Mouse (Mus musculus) neural tube, embryonic 14.5 days (tissue): ENCODE results near the gene Asic2. TPM values are rescaled to one million over a fixed set of nuclear protein-coding genes. Genes with fewer than 3 reads are reported as not detected.

Experiments used
- ATAC-seq: fragments of 200-750 bp; cut with Nextera tagmentation; 2 replicates; pipeline ENCODE4 v1.8.0; 2017; ENCODE audit warnings: low read depth, mild to moderate bottlenecking, moderate TSS enrichment, moderate library complexity
- H3K27ac ChIP-seq: fragments of 300-500 bp; sonication (generic); 2 replicates; pipeline ENCODE4 v1.5.1; 2014; ENCODE audit warnings: low read depth, mild to moderate bottlenecking, control low read depth, low read length, moderate library complexity, mixed read lengths
- H3K27me3 ChIP-seq: fragments of 300-500 bp; sonication (generic); 2 replicates; pipeline ENCODE4 v1.6.1; 2014; ENCODE audit warnings: low read length; ENCODE audit not compliant: control insufficient read depth, insufficient read depth
- H3K36me3 ChIP-seq: fragments of 300-500 bp; sonication (generic); 2 replicates; pipeline ENCODE4 v1.6.1; 2014; ENCODE audit warnings: low read length, mixed read lengths; ENCODE audit not compliant: control insufficient read depth, insufficient read depth
- H3K4me1 ChIP-seq: fragments of 300-500 bp; sonication (generic); 2 replicates; pipeline ENCODE4 v1.6.1; 2014; ENCODE audit warnings: low read length; ENCODE audit not compliant: control insufficient read depth, insufficient read depth
- H3K4me2 ChIP-seq: fragments of 300-500 bp; sonication (generic); 2 replicates; pipeline ENCODE4 v1.6.1; 2014; ENCODE audit warnings: mild to moderate bottlenecking, low read depth, low read length, control low read depth
- H3K4me3 ChIP-seq: fragments of 300-500 bp; sonication (generic); 2 replicates; pipeline ENCODE4 v1.5.1; 2014; ENCODE audit warnings: low read depth, low read length, control low read depth, mixed read lengths
- H3K9ac ChIP-seq: fragments of 300-500 bp; sonication (generic); replicated peaks from 2 replicates; pipeline ENCODE4 v1.6.1; 2014; ENCODE audit warnings: low read depth, mild to moderate bottlenecking, control low read depth, low read length, mixed read lengths
- H3K9me3 ChIP-seq: fragments of 300-500 bp; sonication (generic); 2 replicates; pipeline ENCODE4 v1.6.1; 2016; ENCODE audit warnings: low read length; ENCODE audit not compliant: control insufficient read depth
- WGBS: fragments of 180-500 bp; shearing (Covaris S2); extraction: QIAGEN DNeasy Blood & Tissue Kit; methylation state at CpG from one replicate; pipeline ENCODE4 v1.1.7; 2014; 5-methylcytosine and 5-hydroxymethylcytosine counted together
- polyA plus RNA-seq: library from polyadenylated mRNA; unstranded; fragments of >200 nt; fragmentation: Nextera tagmentation; extraction: Ambion mirVana; gene quantifications from 2 replicates; pipeline ENCODE4 v1.2.1, GENCODE M21; 2014

Asic2 gene
- polyA plus RNA-seq, 1 experiment from 2014 or later: 16.2 TPM

DNA sequence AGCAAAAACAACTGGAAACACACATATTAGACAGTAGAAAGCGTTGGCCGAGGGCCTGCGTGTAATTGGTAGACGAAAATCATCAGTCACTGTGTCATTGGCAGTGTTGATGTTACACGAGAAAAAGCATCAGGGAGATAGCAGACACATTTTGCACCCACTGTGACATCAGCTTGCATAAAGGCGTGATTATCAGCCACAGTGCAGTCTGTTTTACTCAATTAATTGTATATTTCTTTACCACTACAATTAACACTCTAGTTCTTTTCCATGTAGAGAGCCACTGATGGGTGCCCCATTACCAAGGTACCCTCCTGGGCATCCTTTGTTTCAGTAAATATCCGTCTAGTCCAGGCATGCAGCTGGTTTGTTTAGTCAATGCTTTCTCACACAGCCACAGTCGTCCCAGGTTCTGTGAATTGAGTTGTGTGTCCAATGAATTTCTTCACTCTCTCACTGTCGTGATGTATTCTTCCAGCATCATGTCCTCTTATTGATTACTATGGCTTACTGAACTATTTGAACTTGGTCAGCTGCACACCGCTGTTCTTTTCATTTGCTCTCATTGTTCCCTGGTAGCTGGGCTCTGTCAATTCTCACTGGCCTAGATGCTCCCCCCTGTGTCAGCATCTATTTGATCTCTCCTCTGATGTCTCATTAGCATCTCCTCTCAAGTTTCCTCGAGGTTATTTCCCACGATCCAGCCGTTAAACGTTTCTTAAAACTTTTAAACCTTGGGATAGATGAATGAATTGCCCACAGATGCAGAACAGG is 466.6 kb downstream of the Asic2 start:
- no peak overlapping the region for H3K4me3 ChIP-seq
- 17% methylated on average over 14 of the region's 14 CpGs for WGBS
- 0 out of 2 replicates have a peak, but pooled peaks cover 4% of the 10 kb centered on the region for H3K4me1 ChIP-seq
- H3K36me3 ChIP-seq: no peaks in the 10 kb centered on the region
- no peaks in the 10 kb centered on the region for H3K27me3 ChIP-seq
- no peaks in the 10 kb centered on the region for H3K9me3 ChIP-seq
- no peak overlapping the region; the same call in 1 of the 2 replicates for H3K4me2 ChIP-seq
- no peak for ATAC-seq
- no peak overlapping the region for H3K27ac ChIP-seq
- no peak overlapping the region for H3K9ac ChIP-seq

DNA sequence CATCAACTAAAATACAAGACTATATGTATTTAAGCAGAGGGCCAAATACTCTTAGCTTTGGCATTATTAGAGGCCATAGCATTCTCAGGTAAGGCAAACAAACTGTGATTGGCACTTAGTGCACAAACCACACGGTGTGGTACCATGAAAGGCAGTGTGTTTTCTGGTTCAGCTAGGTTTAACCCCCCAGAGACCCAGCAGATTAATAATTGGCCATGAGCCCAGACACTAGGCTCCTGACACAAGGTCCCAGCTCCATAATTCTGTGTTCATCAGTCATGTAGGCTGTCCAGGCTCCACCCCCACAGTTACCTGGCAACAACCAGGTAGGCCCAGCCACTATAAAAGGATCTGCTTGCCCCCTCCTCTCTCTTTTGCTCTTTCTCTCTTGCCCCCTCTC is 469.3 kb downstream of the Asic2 start:
- H3K4me3 ChIP-seq: no peak overlapping the region
- H3K36me3 ChIP-seq: no peaks in the 10 kb centered on the region
- no peak overlapping the region for H3K27ac ChIP-seq
- WGBS: 52% methylated on average over 1 of the region's 1 CpGs
- no peaks in the 10 kb centered on the region for H3K27me3 ChIP-seq
- H3K9me3 ChIP-seq: no peaks in the 10 kb centered on the region
- no peak overlapping the region for H3K4me2 ChIP-seq
- no peak for ATAC-seq
- 0 out of 2 replicates have a peak, but pooled peaks cover 4% of the 10 kb centered on the region for H3K4me1 ChIP-seq
- no peak overlapping the region for H3K9ac ChIP-seq

DNA sequence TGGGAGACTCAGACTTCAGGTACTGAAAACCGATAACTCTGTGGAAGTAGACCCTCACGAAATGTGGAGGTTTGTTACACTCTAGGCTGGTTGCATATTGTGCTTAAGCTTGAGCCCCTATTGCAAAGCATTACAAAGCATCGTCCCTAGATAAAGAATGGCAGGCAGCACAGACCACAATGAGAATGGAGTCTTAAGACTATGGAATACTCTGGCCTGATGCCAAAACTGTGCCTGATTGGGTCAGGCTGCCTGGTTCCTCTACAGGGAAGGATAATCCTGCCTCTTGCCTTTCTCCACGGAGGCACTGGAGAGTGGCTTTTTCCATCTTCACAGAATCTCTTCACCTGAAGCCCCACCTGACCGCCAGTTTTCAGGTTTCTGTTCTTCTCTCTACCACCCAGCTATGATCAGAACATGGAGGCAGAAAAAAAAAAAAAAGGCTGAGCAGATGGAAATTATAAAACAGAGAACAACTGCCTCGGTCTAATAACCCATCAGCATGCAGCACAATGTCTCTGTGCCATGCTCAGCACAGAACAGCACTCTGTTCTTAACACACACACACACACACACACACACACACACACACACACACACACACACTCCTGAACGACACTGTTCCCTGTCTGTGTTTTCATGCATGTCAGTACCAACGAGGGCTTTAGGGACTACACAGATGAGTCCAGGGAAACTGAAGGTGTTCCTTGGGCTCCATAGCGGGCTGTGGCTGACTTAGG is 470.4 kb downstream of the Asic2 start:
- Histone ChIP-seq H3K9me3 (no peaks in the 10 kb centered on the region), H3K4me3 (no peak overlapping the region), H3K4me1 (0 out of 2 replicates have a peak, but pooled peaks cover 4% of the 10 kb centered on the region), H3K27me3 (no peaks in the 10 kb centered on the region), H3K4me2 (no peak overlapping the region), H3K36me3 (no peaks in the 10 kb centered on the region), H3K27ac (no peak overlapping the region), H3K9ac (no peak overlapping the region)
- ATAC-seq: 0 out of 2 replicates have a peak, but pooled peaks have one; percentile 49
- 50% methylated on average over 9 of the region's 9 CpGs for WGBS

DNA sequence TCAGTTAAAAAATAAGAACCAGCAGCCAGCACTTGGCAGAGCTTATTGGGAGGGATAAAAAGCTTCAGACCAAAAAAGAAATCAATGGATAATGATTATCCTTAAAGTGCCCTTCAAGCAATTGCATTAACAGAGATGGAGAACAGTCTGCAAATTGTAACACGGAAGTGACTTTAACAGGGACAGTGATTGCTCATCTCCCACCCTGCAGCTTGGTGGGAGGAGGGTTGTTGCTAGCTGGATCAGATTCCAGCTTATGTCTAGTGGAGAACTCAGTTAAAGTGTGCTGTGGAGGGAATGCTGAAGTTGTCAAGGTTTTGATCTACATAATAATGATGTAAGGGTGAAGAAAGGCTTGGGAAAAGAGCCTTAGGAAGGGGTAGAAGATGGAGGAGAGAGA is 471.8 kb downstream of the Asic2 start:
- Histone ChIP-seq H3K4me1 (0 out of 2 replicates have a peak, but pooled peaks cover under 1% of the 10 kb centered on the region), H3K9ac (no peak overlapping the region), H3K9me3 (no peaks in the 10 kb centered on the region), H3K4me2 (no peak overlapping the region), H3K27ac (no peak overlapping the region), H3K27me3 (no peaks in the 10 kb centered on the region), H3K4me3 (no peak overlapping the region), H3K36me3 (no peaks in the 10 kb centered on the region)
- no peak for ATAC-seq
- WGBS: 39% methylated on average over 1 of the region's 1 CpGs

DNA sequence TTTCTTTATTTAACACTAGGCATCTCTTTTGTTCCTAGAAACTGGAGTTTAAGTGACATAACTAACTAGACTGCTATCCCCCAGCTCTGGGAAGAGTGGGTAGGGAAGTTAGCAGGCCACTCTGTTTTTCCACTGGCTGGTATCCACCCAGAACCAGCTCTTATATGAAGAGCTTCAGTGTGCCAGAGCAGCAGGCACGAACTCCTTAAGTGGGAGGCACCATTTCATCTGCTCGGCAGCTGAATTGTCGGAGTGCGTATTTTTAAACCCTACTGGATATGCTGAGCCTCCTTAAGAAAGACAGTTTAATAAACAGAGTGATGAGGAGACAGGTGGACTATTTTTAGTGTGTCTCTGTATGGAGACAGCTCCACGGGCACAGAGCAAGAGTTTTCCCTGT is 475.9 kb downstream of the Asic2 start:
- Histone ChIP-seq H3K9ac (no peak overlapping the region), H3K4me1 (no peaks in the 10 kb centered on the region), H3K4me3 (no peak overlapping the region), H3K4me2 (no peak overlapping the region), H3K36me3 (no peaks in the 10 kb centered on the region), H3K27me3 (no peaks in the 10 kb centered on the region), H3K27ac (no peak overlapping the region), H3K9me3 (no peaks in the 10 kb centered on the region)
- ATAC-seq: no peak
- WGBS: 85% methylated on average over 5 of the region's 5 CpGs

DNA sequence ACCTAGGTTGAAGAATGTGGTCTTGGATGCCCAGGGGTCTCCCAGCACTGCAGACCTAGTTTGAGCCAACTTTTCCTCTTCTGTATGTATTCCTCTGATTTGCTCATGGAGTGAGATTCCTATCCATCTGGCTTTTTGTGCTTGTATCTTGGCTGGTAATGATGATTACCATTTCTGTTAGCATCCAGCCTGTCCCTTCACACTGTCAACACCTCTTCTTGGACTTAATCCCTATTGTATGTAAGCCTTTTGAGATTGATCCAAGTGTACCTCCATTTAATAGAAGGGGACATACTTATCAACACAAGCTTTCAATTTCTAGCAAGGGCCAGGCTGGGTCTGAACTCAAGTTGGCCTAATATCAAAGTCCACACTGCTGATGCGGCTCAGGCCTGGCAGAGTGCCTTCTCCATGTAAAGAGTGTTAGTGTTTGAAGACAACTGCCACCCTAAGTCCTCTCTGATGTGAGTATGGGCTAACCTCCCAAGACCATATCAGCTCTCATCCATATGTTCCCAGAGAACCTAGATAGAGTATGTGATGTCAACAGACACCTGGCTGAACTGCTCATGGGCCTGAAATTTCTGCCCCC is 479.0 kb downstream of the Asic2 start:
- Histone ChIP-seq H3K27ac (no peak overlapping the region), H3K4me2 (no peak overlapping the region), H3K36me3 (no peaks in the 10 kb centered on the region), H3K9me3 (no peaks in the 10 kb centered on the region), H3K9ac (no peak overlapping the region), H3K4me1 (no peaks in the 10 kb centered on the region), H3K27me3 (no peaks in the 10 kb centered on the region), H3K4me3 (no peak overlapping the region)
- no peak for ATAC-seq
- 88% methylated on average over 1 of the region's 1 CpGs for whole genome bisulfite sequencing

DNA sequence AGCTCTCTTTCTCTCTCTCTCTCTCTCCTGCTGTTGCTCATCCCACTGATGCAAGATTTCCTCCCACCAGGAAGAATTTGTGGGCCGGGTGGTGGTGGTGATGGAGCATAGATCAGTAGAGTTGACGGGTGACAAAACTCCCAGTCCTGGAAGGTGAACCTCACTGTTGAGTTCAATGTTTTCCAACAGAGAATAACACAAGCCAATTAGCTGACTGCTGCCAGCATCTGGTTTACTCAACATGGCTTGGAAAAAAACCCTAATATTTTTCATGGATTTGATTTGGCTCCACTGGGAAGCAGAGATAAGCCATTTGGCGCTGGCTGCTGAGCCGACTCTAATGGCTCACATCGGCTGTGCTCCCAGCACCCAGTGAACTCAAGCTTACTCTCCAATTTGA is 479.6 kb downstream of the Asic2 start:
- no peak overlapping the region for H3K4me3 ChIP-seq
- 82% methylated on average over 5 of the region's 5 CpGs for WGBS
- H3K9me3 ChIP-seq: no peaks in the 10 kb centered on the region
- H3K4me1 ChIP-seq: no peaks in the 10 kb centered on the region
- no peaks in the 10 kb centered on the region for H3K27me3 ChIP-seq
- H3K27ac ChIP-seq: no peak overlapping the region
- no peaks in the 10 kb centered on the region for H3K36me3 ChIP-seq
- H3K9ac ChIP-seq: no peak overlapping the region
- H3K4me2 ChIP-seq: no peak overlapping the region
- no peak for ATAC-seq

DNA sequence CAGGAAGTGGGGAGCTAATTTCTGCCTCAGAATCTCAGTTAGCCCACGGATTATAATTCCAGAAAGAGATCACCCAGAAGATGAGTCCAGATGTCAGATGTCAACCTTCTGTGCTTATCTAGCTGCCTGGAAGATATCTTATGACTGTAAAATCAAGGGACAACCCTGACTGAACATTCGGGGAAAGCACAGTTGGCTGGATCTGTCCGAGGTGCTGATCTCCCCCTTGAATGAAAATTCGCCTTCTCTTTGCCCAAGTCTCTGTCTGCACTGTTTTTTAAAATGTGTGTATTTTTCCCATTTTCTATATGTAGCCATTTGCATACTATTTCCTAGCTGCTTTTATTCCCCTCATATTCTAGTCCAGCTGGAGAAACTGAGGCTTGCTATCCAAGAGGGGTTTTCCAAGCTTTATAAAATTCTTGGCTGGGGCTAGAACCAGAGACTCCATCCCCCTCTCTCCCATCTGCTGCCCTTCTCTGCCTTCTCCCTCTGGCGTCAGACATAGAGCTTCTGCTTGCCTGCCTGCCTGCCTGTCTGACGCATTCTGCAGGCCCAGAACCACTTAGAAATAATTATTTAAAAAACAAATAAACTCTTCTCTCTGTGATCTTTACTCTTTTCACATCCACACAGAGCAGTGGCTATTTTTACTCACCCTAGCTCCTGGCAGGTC is 481.9 kb downstream of the Asic2 start:
- no peaks in the 10 kb centered on the region for H3K27me3 ChIP-seq
- no peak overlapping the region for H3K27ac ChIP-seq
- H3K4me2 ChIP-seq: no peak overlapping the region
- no peaks in the 10 kb centered on the region for H3K4me1 ChIP-seq
- no peak overlapping the region for H3K9ac ChIP-seq
- H3K4me3 ChIP-seq: no peak overlapping the region
- H3K9me3 ChIP-seq: no peaks in the 10 kb centered on the region
- no peak for ATAC-seq
- no peaks in the 10 kb centered on the region for H3K36me3 ChIP-seq
- 18% methylated on average over 6 of the region's 6 CpGs for WGBS
